Mouse (Mus musculus): ENCODE measurements around the gene Hlcs. TPM values are rescaled to one million over a fixed set of nuclear protein-coding genes. Genes with fewer than 3 reads are reported as not detected.
A peak's percentile ranks its signal among the peaks of the same experiment; 100 is the strongest.

The Hlcs gene
- polyA plus RNA-seq, 1 experiment from 2014 or later = 8.0 TPM

- no peaks in the 10 kb centered on the region for H3K36me3 ChIP-seq
- H3K9ac ChIP-seq = no peak overlapping the region
- H3K9me3 ChIP-seq = no peaks in the 10 kb centered on the region
- H3K4me2 ChIP-seq = no peak overlapping the region
- no peak overlapping the region for H3K4me3 ChIP-seq
- peaks cover 16% of the 10 kb centered on the region for H3K27me3 ChIP-seq
- H3K4me1 ChIP-seq (replicated peaks) = 0 out of 2 replicates have a peak, but pooled peaks cover 5% of the 10 kb centered on the region
- 83% methylated on average over 26 of the region's 26 CpGs for WGBS
- no peak for ATAC-seq (ENCODE audit: low FRiP score)
- no peak overlapping the region for H3K27ac ChIP-seq
Measured at GRCm38 (mm10) chr16:94205528-94206484, 107.6 kb downstream of the Hlcs start.

GRCm38 (mm10) chr16:94201387-94201786 lies 112.0 kb downstream of the Hlcs start:
- Histone ChIP-seq H3K27ac (no peak overlapping the region), H3K4me3 (no peak overlapping the region), H3K36me3 (no peaks in the 10 kb centered on the region), H3K9ac (no peak overlapping the region), H3K9me3 (no peaks in the 10 kb centered on the region), H3K4me1 (replicated peaks) (no peaks in the 10 kb centered on the region), H3K27me3 (peaks cover 8% of the 10 kb centered on the region; the same call in 1 of the 2 replicates), H3K4me2 (no peak overlapping the region)
- no peak for ATAC-seq (ENCODE audit: low FRiP score)
- WGBS = 57% methylated on average over 5 of the region's 5 CpGs

GRCm38 (mm10) chr16:94195913-94196312 lies 117.5 kb downstream of the Hlcs start:
- no peak overlapping the region for H3K9ac ChIP-seq
- peaks cover 9% of the 10 kb centered on the region for H3K27me3 ChIP-seq
- no peaks in the 10 kb centered on the region for H3K9me3 ChIP-seq
- peaks cover 9% of the 10 kb centered on the region; the same call in 1 of the 2 replicates for H3K4me1 ChIP-seq (replicated peaks)
- no peak overlapping the region for H3K4me3 ChIP-seq
- 82% methylated on average over 5 of the region's 5 CpGs for WGBS
- no peaks in the 10 kb centered on the region for H3K36me3 ChIP-seq
- no peak overlapping the region for H3K27ac ChIP-seq
- H3K4me2 ChIP-seq = no peak overlapping the region
- no peak for ATAC-seq (ENCODE audit: low FRiP score)

GRCm38 (mm10) chr16:94191379-94192315 lies 121.7 kb downstream of the Hlcs start:
- no peak overlapping the region for H3K4me3 ChIP-seq
- peaks cover 9% of the 10 kb centered on the region; the same call in 1 of the 2 replicates for H3K4me1 ChIP-seq (replicated peaks)
- H3K36me3 ChIP-seq = no peaks in the 10 kb centered on the region
- H3K27me3 ChIP-seq = peaks cover 9% of the 10 kb centered on the region
- 79% methylated on average over 25 of the region's 25 CpGs for WGBS
- H3K4me2 ChIP-seq = no peak overlapping the region
- no peaks in the 10 kb centered on the region for H3K9me3 ChIP-seq
- no peak overlapping the region for H3K27ac ChIP-seq
- no peak overlapping the region for H3K9ac ChIP-seq
- ATAC-seq (ENCODE audit: low FRiP score) = no peak

GRCm38 (mm10) chr16:94190256-94190655 lies 123.1 kb downstream of the Hlcs start:
- WGBS = 90% methylated on average over 5 of the region's 5 CpGs
- no peak overlapping the region for H3K9ac ChIP-seq

GRCm38 (mm10) chr16:94186526-94186925 lies 126.8 kb downstream of the Hlcs start:
- Histone ChIP-seq H3K27ac (no peak overlapping the region), H3K4me3 (no peak overlapping the region), H3K4me2 (no peak overlapping the region), H3K4me1 (replicated peaks) (peaks cover 1% of the 10 kb centered on the region; the same call in 1 of the 2 replicates), H3K27me3 (peaks cover 38% of the 10 kb centered on the region), H3K9ac (no peak overlapping the region), H3K9me3 (no peaks in the 10 kb centered on the region), H3K36me3 (no peaks in the 10 kb centered on the region)
- no peak for ATAC-seq (ENCODE audit: low FRiP score)
- 89% methylated on average over 12 of the region's 12 CpGs for WGBS

More at GRCm38 (mm10) chr16:94190256-94190655, 123.1 kb downstream of the Hlcs start:
- H3K4me2 ChIP-seq = no peak overlapping the region
- no peaks in the 10 kb centered on the region for H3K9me3 ChIP-seq
- H3K27ac ChIP-seq = no peak overlapping the region
- H3K4me1 ChIP-seq (replicated peaks) = peaks cover 9% of the 10 kb centered on the region; the same call in 1 of the 2 replicates
- ATAC-seq (ENCODE audit: low FRiP score) = no peak
- no peak overlapping the region for H3K4me3 ChIP-seq
- H3K27me3 ChIP-seq = peaks cover 18% of the 10 kb centered on the region
- H3K36me3 ChIP-seq = no peaks in the 10 kb centered on the region

- H3K27me3 ChIP-seq = peaks cover 49% of the 10 kb centered on the region
- peaks cover 3% of the 10 kb centered on the region for H3K4me1 ChIP-seq (replicated peaks)
- H3K9ac ChIP-seq = no peak overlapping the region
- H3K36me3 ChIP-seq = no peaks in the 10 kb centered on the region
- 87% methylated on average over 16 of the region's 16 CpGs for WGBS
- no peak for ATAC-seq (ENCODE audit: low FRiP score)
- H3K4me2 ChIP-seq = no peak overlapping the region
- H3K9me3 ChIP-seq = no peaks in the 10 kb centered on the region
- no peak overlapping the region for H3K27ac ChIP-seq
- H3K4me3 ChIP-seq = no peak overlapping the region
Measured at GRCm38 (mm10) chr16:94185430-94185829, 127.9 kb downstream of the Hlcs start.

GRCm38 (mm10) chr16:94180122-94180870 lies 133.1 kb downstream of the Hlcs start:
- Histone ChIP-seq H3K9me3 (no peaks in the 10 kb centered on the region), H3K9ac (0 out of 2 replicates have a peak overlapping the region, but pooled peaks have one; percentile 20), H3K27ac (no peak overlapping the region), H3K4me1 (replicated peaks) (peaks cover 36% of the 10 kb centered on the region), H3K4me2 (peak overlapping the region; percentile 35), H3K27me3 (peaks cover 69% of the 10 kb centered on the region), H3K36me3 (no peaks in the 10 kb centered on the region), H3K4me3 (no peak overlapping the region)
- 34% methylated on average over 12 of the region's 12 CpGs for WGBS
- peak; percentile 60; the same call in 1 of the 2 replicates for ATAC-seq (ENCODE audit: low FRiP score)

- 0 out of 2 replicates have a peak, but pooled peaks have one; percentile 8 for ATAC-seq (ENCODE audit: low FRiP score)
- Histone ChIP-seq H3K9ac (peak overlapping the region; percentile 20; the same call in 1 of the 2 replicates), H3K27ac (no peak overlapping the region), H3K4me1 (replicated peaks) (peaks cover 36% of the 10 kb centered on the region), H3K9me3 (no peaks in the 10 kb centered on the region), H3K4me3 (no peak overlapping the region), H3K27me3 (peaks cover 69% of the 10 kb centered on the region), H3K36me3 (no peaks in the 10 kb centered on the region), H3K4me2 (peak overlapping the region; percentile 35)
- WGBS = 6% methylated on average over 25 of the region's 25 CpGs
Measured at GRCm38 (mm10) chr16:94179341-94180121, 133.8 kb downstream of the Hlcs start.

- Histone ChIP-seq H3K9ac (no peak overlapping the region), H3K27me3 (peaks cover 73% of the 10 kb centered on the region), H3K4me3 (no peak overlapping the region), H3K27ac (no peak overlapping the region), H3K36me3 (no peaks in the 10 kb centered on the region), H3K9me3 (no peaks in the 10 kb centered on the region), H3K4me2 (peak overlapping the region; percentile 35; the same call in 1 of the 2 replicates), H3K4me1 (replicated peaks) (peaks cover 36% of the 10 kb centered on the region)
- WGBS = 40% methylated on average over 16 of the region's 16 CpGs
- no peak for ATAC-seq (ENCODE audit: low FRiP score)
Measured at GRCm38 (mm10) chr16:94178441-94179220, 134.7 kb downstream of the Hlcs start.
